Mouse (Mus musculus) CH12.LX (cell line): ENCODE measurements around the gene Fiz1. TPM values are rescaled to one million over a fixed set of nuclear protein-coding genes. Genes with fewer than 3 reads are reported as not detected.
A peak's percentile ranks its signal among the peaks of the same experiment; 100 is the strongest.

Experiments
- DNase-seq: peaks from one replicate; pipeline ENCODE4 v3.0.0-alpha.2; 2013; ENCODE audit errors: extremely low read depth
- H3K27ac ChIP-seq: 2 replicates; pipeline ENCODE4 v1.5.1; 2012; ENCODE audit warnings: low read depth, mild to moderate bottlenecking, control low read depth, moderate library complexity; ENCODE audit not compliant: insufficient read depth
- H3K27me3 ChIP-seq: replicated peaks from 2 replicates; pipeline ENCODE3; 2012; ENCODE audit warnings: inconsistent platforms
- H3K36me3 ChIP-seq, 2 experiments: replicated peaks in 1 of 2; 2 replicates each; pipeline versions ENCODE3 to v1.6.1; 2012; ENCODE audit warnings: inconsistent platforms in 1 of 2, low read length in 1 of 2, mild to moderate bottlenecking in 1 of 2, mixed read lengths in 1 of 2, moderate library complexity in 1 of 2; ENCODE audit not compliant: control insufficient read depth in 1 of 2, insufficient read depth in 1 of 2
- H3K4me1 ChIP-seq, 2 experiments: 2 replicates each; pipeline ENCODE4 v1.6.1; 2012; ENCODE audit warnings: inconsistent platforms in 1 of 2, moderate library complexity in 1 of 2; ENCODE audit not compliant: insufficient read depth in 2 of 2, control insufficient read depth in 1 of 2
- H3K4me2 ChIP-seq: 2 replicates; pipeline ENCODE4 v1.6.1; 2012; ENCODE audit warnings: low read depth, mild to moderate bottlenecking, control low read depth; ENCODE audit not compliant: poor library complexity, insufficient read depth, severe bottlenecking
- H3K4me3 ChIP-seq, 3 experiments: fragments of 150-350 bp in 1 of 3; sonication (generic) in 1 of 3; replicated peaks in 1 of 3; 2 replicates each; pipeline versions ENCODE3 to v1.5.1; 2011 to 2012; ENCODE audit warnings: low read depth in 2 of 3, low read length in 2 of 3, mild to moderate bottlenecking in 2 of 3, moderate library complexity in 2 of 3, control low read depth in 1 of 3, improper control_type of control experiment in 1 of 3, inconsistent platforms in 1 of 3, mixed read lengths in 1 of 3; ENCODE audit not compliant: poor library complexity in 1 of 3
- H3K79me2 ChIP-seq: replicated peaks from 2 replicates; pipeline ENCODE4 v1.6.1; 2012; ENCODE audit warnings: mild to moderate bottlenecking, moderate library complexity; ENCODE audit not compliant: control insufficient read depth, poor library complexity, insufficient read depth, severe bottlenecking; ENCODE audit errors: extremely low read depth
- H3K9ac ChIP-seq: 2 replicates; pipeline ENCODE4 v1.6.1; 2012; ENCODE audit warnings: low read depth, mild to moderate bottlenecking, control low read depth, moderate library complexity; ENCODE audit not compliant: insufficient read depth
- H3K9me3 ChIP-seq: replicated peaks from 2 replicates; pipeline ENCODE3; 2012; ENCODE audit warnings: low read length, inconsistent platforms, mixed read lengths
- BHLHE40 ChIP-seq: IDR thresholded peaks from 2 replicates; pipeline ENCODE4 v1.6.1; 2011; ENCODE audit warnings: mild to moderate bottlenecking, low read depth, low read length, improper control_type of control experiment
- CHD1 ChIP-seq: IDR thresholded peaks from 2 replicates; pipeline ENCODE4 v1.6.1; 2012; ENCODE audit warnings: low read depth, low read length, improper control_type of control experiment, inconsistent platforms
- CHD2 ChIP-seq: IDR thresholded peaks from 2 replicates; pipeline ENCODE4 v1.6.1; 2011; ENCODE audit warnings: low read length, improper control_type of control experiment
- CTCF ChIP-seq, 2 experiments: IDR thresholded peaks in 1 of 2; conservative IDR thresholded peaks in 1 of 2; 2 replicates each; pipeline ENCODE4 v1.5.1; 2011 to 2012; ENCODE audit warnings: low read depth in 2 of 2, low read length in 2 of 2, improper control_type of control experiment in 1 of 2, inconsistent platforms in 1 of 2, mild to moderate bottlenecking in 1 of 2, moderate library complexity in 1 of 2
- HCFC1 ChIP-seq: IDR thresholded peaks from 2 replicates; pipeline ENCODE4 v1.6.1; 2012; ENCODE audit warnings: low read depth, mild to moderate bottlenecking, inconsistent platforms, low read length, improper control_type of control experiment
- MAFK ChIP-seq: IDR thresholded peaks from 2 replicates; pipeline ENCODE4 v1.6.1; 2011; ENCODE audit warnings: low read length, improper control_type of control experiment; ENCODE audit not compliant: insufficient replicate concordance
- MAZ ChIP-seq: IDR thresholded peaks from 2 replicates; pipeline ENCODE4 v1.6.1; 2012; ENCODE audit warnings: low read depth, mild to moderate bottlenecking, inconsistent platforms, low read length, improper control_type of control experiment, moderate library complexity
- MXI1 ChIP-seq: IDR thresholded peaks from 2 replicates; pipeline ENCODE4 v1.6.1; 2011; ENCODE audit warnings: mild to moderate bottlenecking, low read depth, low read length, improper control_type of control experiment
- MYC ChIP-seq: IDR thresholded peaks from 2 replicates; pipeline ENCODE4 v1.6.1; 2011; ENCODE audit warnings: low read depth, mild to moderate bottlenecking, improper control_type of control experiment, low read length
- NELFE ChIP-seq: IDR thresholded peaks from 2 replicates; pipeline ENCODE4 v1.6.1; 2011; ENCODE audit warnings: low read depth, low read length, improper control_type of control experiment
- POLR2A ChIP-seq: IDR thresholded peaks from 2 replicates; pipeline ENCODE4 v1.6.1; 2011; ENCODE audit warnings: low read depth, mild to moderate bottlenecking, improper control_type of control experiment, low read length
- POLR2AphosphoS2 ChIP-seq: IDR thresholded peaks from 2 replicates; pipeline ENCODE4 v1.6.1; 2011; ENCODE audit warnings: low read depth, low read length, improper control_type of control experiment
- RAD21 ChIP-seq: IDR thresholded peaks from 2 replicates; pipeline ENCODE4 v1.6.1; 2011; ENCODE audit warnings: low read depth, mild to moderate bottlenecking, low read length, improper control_type of control experiment, moderate library complexity
- RCOR1 ChIP-seq: conservative IDR thresholded peaks from 2 replicates; pipeline ENCODE4 v1.6.1; 2012; ENCODE audit warnings: low read depth, mild to moderate bottlenecking, inconsistent platforms, low read length, improper control_type of control experiment
- SIN3A ChIP-seq: IDR thresholded peaks from 2 replicates; pipeline ENCODE4 v1.6.1; 2012; ENCODE audit warnings: low read length, improper control_type of control experiment, inconsistent platforms
- SMC3 ChIP-seq: IDR thresholded peaks from 2 replicates; pipeline ENCODE4 v1.6.1; 2011; ENCODE audit warnings: low read depth, low read length, improper control_type of control experiment
- TBP ChIP-seq: conservative IDR thresholded peaks from 2 replicates; pipeline ENCODE4 v1.6.1; 2011; ENCODE audit warnings: low read depth, low read length, improper control_type of control experiment
- TCF12 ChIP-seq: IDR thresholded peaks from 2 replicates; pipeline ENCODE4 v1.6.1; 2014; ENCODE audit warnings: low read depth, mild to moderate bottlenecking, inconsistent platforms, low read length, improper control_type of control experiment
- ZKSCAN1 ChIP-seq: IDR thresholded peaks from 2 replicates; pipeline ENCODE4 v1.6.1; 2012; ENCODE audit warnings: low read depth, inconsistent platforms, low read length, improper control_type of control experiment, borderline replicate concordance
- ZMIZ1 ChIP-seq: IDR thresholded peaks from 2 replicates; pipeline ENCODE4 v1.6.1; 2012; ENCODE audit warnings: low read depth, mild to moderate bottlenecking, inconsistent platforms, low read length, improper control_type of control experiment
- ZNF384 ChIP-seq: IDR thresholded peaks from 2 replicates; pipeline ENCODE4 v1.6.1; 2012; ENCODE audit warnings: low read depth, low read length, improper control_type of control experiment, inconsistent platforms
- dilution Hi-C: fragments of 300-500 bp; cut with MboI; formaldehyde crosslinking; loops from 2 replicates; pipeline ENCODE4 v1.14.3; 2020; ENCODE audit warnings: low sequenced_read_pairs; ENCODE audit not compliant: extremely low pct_unique_long_range_greater_than_20kb, extremely low pct_ligation_motif_present
- in situ Hi-C: fragments of 300-500 bp; cut with MboI; formaldehyde crosslinking; loops from 3 replicates; pipeline ENCODE4 v1.14.3; 2019; ENCODE audit warnings: low sequenced_read_pairs, low pct_ligation_motif_present, low pct_unique_long_range_greater_than_20kb, mixed read lengths
- polyA plus RNA-seq: library from polyadenylated mRNA; unstranded; fragments of >175 nt; gene quantifications from 2 replicates; pipeline ENCODE4 v1.2.1, GENCODE M21; 2012; ENCODE audit warnings: low read depth; ENCODE audit not compliant: insufficient read length
- total RNA-seq, 2 experiments: library from RNA; depleted of rRNA; stranded (reverse); fragments of 300-350 nt in 1 of 2; fragments of >200 nt in 1 of 2; gene quantifications; 2 replicates each; pipeline ENCODE4 v1.2.3; 2012 to 2014

The Fiz1 gene
- total and polyA plus RNA-seq, 3 experiments = 18.4 to 40.8 (median 24.3) TPM

DNA sequence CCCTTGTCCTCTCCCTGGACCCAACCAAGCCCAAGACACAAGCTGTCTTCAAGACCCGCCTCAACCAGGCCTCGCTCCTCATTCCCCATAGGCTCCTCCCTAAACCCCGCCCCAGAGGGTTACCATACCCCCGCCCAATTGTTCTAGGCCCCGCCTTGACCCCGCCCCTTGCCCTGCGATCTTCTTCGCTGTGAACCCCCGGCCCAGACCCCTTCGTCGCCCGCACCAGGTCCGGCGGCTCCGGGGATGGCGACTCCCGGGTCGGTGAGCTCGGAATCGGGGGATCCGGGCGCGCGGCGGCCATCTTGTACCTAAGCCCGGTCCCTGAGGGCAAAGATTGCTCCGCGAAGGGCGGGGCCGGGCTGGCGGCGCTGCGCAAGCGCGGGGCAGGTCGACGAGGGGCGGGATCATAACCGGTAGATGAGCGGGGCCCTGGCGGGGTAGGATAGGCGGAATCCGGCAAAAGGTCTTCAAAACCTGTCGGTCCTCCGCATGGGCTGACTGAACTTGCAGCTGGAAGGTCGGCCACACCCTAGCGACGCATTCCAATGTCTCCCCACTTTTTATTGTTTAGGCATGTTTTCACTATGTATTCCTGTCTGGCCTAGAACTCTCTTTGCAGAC, 23.7 kb upstream of the Fiz1 start, which contains the start of gene Zfp784 (continued):
- TF ChIP-seq BHLHE40 (no peak), MYC (peak; percentile 41; the same call in 1 of the 2 replicates), CHD1 (no peak), MAZ (peak; percentile 75; the same call in 1 of the 2 replicates), NELFE (peak; percentile 87), TBP (no peak), MAFK (no peak), ZNF384 (no peak)

GRCm38 (mm10) chr7:5037467-5037866, 23.0 kb upstream of the Fiz1 start:
- H3K27ac ChIP-seq = no peak overlapping the region
- TF ChIP-seq RAD21 (no peak), POLR2A (no peak), TCF12 (no peak), ZNF384 (no peak), POLR2AphosphoS2 (no peak), MXI1 (no peak), TBP (no peak), ZMIZ1 (no peak), CHD2 (no peak), SIN3A (no peak), RCOR1 (no peak), HCFC1 (no peak)
- TF ChIP-seq, all 38 proteins: peak for 0
- Histone ChIP-seq H3K4me1 (peaks cover 4 to 17% of the 10 kb centered on the region in 2 experiments), H3K27me3 (no peaks in the 10 kb centered on the region), H3K9ac (peak overlapping the region; percentile 96), H3K4me2 (peak overlapping the region; percentile 65; the same call in 1 of the 2 replicates), H3K36me3 (peaks cover 9 to 46% of the 10 kb centered on the region in 2 experiments), H3K9me3 (no peaks in the 10 kb centered on the region), H3K4me3 (peak overlapping the region in 1 of 3 experiments; percentile 57), H3K79me2 (0 out of 2 replicates have a peak, but pooled peaks cover 5% of the 10 kb centered on the region)
- no peak for DNase-seq
- dilution Hi-C loops (no loop called here), in situ Hi-C loops (no loop called here)

DNA sequence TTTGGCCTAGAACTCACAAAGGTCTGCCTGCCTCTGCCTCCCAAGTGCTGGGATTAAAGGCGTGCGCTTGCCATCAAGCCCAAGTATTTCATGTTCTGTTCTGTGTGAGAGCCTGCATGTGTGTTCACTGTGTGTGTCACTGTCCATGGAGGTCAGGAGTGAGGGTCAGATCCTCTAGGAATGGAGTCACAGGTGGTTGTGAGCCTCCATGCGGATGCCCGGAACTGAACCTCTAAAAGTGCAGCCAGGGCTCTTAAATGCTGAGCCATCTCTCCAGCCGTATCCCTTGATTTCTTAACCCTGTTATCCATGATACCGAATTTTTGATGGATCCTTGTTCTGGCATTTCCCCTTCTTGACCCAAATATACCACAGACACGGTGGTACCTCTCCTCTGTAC, 22.5 kb upstream of the Fiz1 start:
- TF ChIP-seq SMC3 (no peak), CTCF (conservative IDR thresholded peaks at IDR 0.05 in 1 of 2, IDR thresholded peaks at IDR 0.05 in 1 of 2; ENCODE audit: low read depth in 2 of 2, low read length in 2 of 2) (no peak), ZKSCAN1 (no peak)
- no peaks in the 10 kb centered on the region for H3K27me3 ChIP-seq
- no peak overlapping the region for H3K4me2 ChIP-seq
- H3K4me3 ChIP-seq = no peak overlapping the region
- H3K9ac ChIP-seq = no peak overlapping the region
- H3K4me1 ChIP-seq = peaks cover 4 to 17% of the 10 kb centered on the region in 2 experiments
- in situ Hi-C loops = no loop called here
- DNase-seq = no peak
- 0 out of 2 replicates have a peak, but pooled peaks cover 5% of the 10 kb centered on the region for H3K79me2 ChIP-seq
- H3K9me3 ChIP-seq = no peaks in the 10 kb centered on the region
- dilution Hi-C loops = no loop called here
- peaks cover 13 to 51% of the 10 kb centered on the region in 2 experiments for H3K36me3 ChIP-seq
- H3K27ac ChIP-seq = no peak overlapping the region
